Mouse (Mus musculus) heart, embryonic 12.5 days (tissue): ENCODE measurements around the gene Iqsec1. TPM values are rescaled to one million over a fixed set of nuclear protein-coding genes. Genes with fewer than 3 reads are reported as not detected.

Source experiments
- ATAC-seq: fragments of 200-750 bp; cut with Nextera tagmentation; 2 replicates; pipeline ENCODE4 v1.8.0; 2017; ENCODE audit warnings: moderate TSS enrichment, moderate library complexity; ENCODE audit not compliant: insufficient number of reproducible peaks, low FRiP score
- H3K27ac ChIP-seq: fragments of 300-500 bp; sonication (generic); 2 replicates; pipeline ENCODE4 v1.5.1; 2016; ENCODE audit warnings: mild to moderate bottlenecking, moderate library complexity; ENCODE audit not compliant: poor library complexity, severe bottlenecking
- H3K27me3 ChIP-seq: fragments of 300-500 bp; sonication (generic); replicated peaks from 2 replicates; pipeline ENCODE4 v1.6.1; 2016; ENCODE audit warnings: mild to moderate bottlenecking, moderate library complexity
- H3K36me3 ChIP-seq: fragments of 300-500 bp; sonication (generic); 2 replicates; pipeline ENCODE4 v1.6.1; 2016; ENCODE audit warnings: mild to moderate bottlenecking, moderate library complexity
- H3K4me1 ChIP-seq: fragments of 300-500 bp; sonication (generic); replicated peaks from 2 replicates; pipeline ENCODE4 v1.6.1; 2016; ENCODE audit warnings: mild to moderate bottlenecking
- H3K4me2 ChIP-seq: fragments of 300-500 bp; sonication (generic); 2 replicates; pipeline ENCODE4 v1.6.1; 2016; ENCODE audit warnings: mild to moderate bottlenecking, moderate library complexity
- H3K4me3 ChIP-seq: fragments of 300-500 bp; sonication (generic); 2 replicates; pipeline ENCODE4 v1.5.1; 2016; ENCODE audit warnings: mild to moderate bottlenecking
- H3K9ac ChIP-seq: fragments of 300-500 bp; sonication (generic); 2 replicates; pipeline ENCODE4 v1.6.1; 2016; ENCODE audit warnings: mild to moderate bottlenecking, moderate library complexity
- H3K9me3 ChIP-seq: fragments of 300-500 bp; sonication (generic); replicated peaks from 2 replicates; pipeline ENCODE4 v1.6.1; 2016; ENCODE audit warnings: mild to moderate bottlenecking, moderate library complexity
- whole genome bisulfite sequencing: fragments of 180-500 bp; shearing (Covaris S2); methylation state at CpG from one replicate; pipeline ENCODE4 v1.1.7; 2016; 5-methylcytosine and 5-hydroxymethylcytosine counted together
- polyA plus RNA-seq: library from polyadenylated mRNA; unstranded; fragments of >200 nt; fragmentation: Nextera tagmentation; extraction: Ambion mirVana; gene quantifications from 2 replicates; pipeline ENCODE4 v1.2.1, GENCODE M21; 2016

Iqsec1 gene
- 18.7 and 20.8 TPM in 2 replicates for polyA plus RNA-seq

GRCm38 (mm10) chr6:90988648-90989317 is at the start of gene Iqsec1:
TSS of gene Iqsec1 (minus strand) at chr6:90988685.
- Histone ChIP-seq H3K27ac (peak within 1 kb of the TSS; percentile 86), H3K9ac (peak within 1 kb of the TSS; percentile 90), H3K4me1 (peaks cover 33% of the 10 kb centered on the region), H3K4me3 (peak within 1 kb of the TSS; percentile 84), H3K4me2 (peak within 1 kb of the TSS; percentile 88), H3K9me3 (peaks cover 8% of the 10 kb centered on the region; the same call in 1 of the 2 replicates), H3K27me3 (no peaks in the 10 kb centered on the region), H3K36me3 (no peaks in the 10 kb centered on the region)
- WGBS: 2% methylated on average over 36 of the region's 39 CpGs
- peak; percentile 96 for ATAC-seq

GRCm38 (mm10) chr6:91028256-91028655 is 39.8 kb upstream of the Iqsec1 start:
- WGBS: 87% methylated on average over 5 of the region's 5 CpGs
- Histone ChIP-seq H3K27me3 (0 out of 2 replicates have a peak, but pooled peaks cover 2% of the 10 kb centered on the region), H3K4me2 (no peak overlapping the region), H3K4me3 (no peak overlapping the region), H3K36me3 (peaks cover 7% of the 10 kb centered on the region; the same call in 1 of the 2 replicates), H3K27ac (no peak overlapping the region), H3K9ac (no peak overlapping the region), H3K4me1 (peaks cover 4% of the 10 kb centered on the region), H3K9me3 (no peaks in the 10 kb centered on the region)
- ATAC-seq: no peak

- Histone ChIP-seq H3K27ac (no peak overlapping the region), H3K4me3 (no peak overlapping the region), H3K36me3 (0 out of 2 replicates have a peak, but pooled peaks cover 3% of the 10 kb centered on the region), H3K4me1 (no peaks in the 10 kb centered on the region), H3K9ac (no peak overlapping the region), H3K4me2 (no peak overlapping the region), H3K9me3 (no peaks in the 10 kb centered on the region), H3K27me3 (0 out of 2 replicates have a peak, but pooled peaks cover 2% of the 10 kb centered on the region)
- no peak for ATAC-seq
- WGBS: 78% methylated on average over 7 of the region's 7 CpGs
These were observed 32.3 kb upstream of the Iqsec1 start for GRCm38 (mm10) chr6:91020810-91021209.

- ATAC-seq: no peak
- Histone ChIP-seq H3K36me3 (0 out of 2 replicates have a peak, but pooled peaks cover 3% of the 10 kb centered on the region), H3K9ac (no peak overlapping the region), H3K27me3 (no peaks in the 10 kb centered on the region), H3K9me3 (no peaks in the 10 kb centered on the region), H3K4me3 (no peak overlapping the region), H3K27ac (no peak overlapping the region), H3K4me1 (peaks cover 19% of the 10 kb centered on the region), H3K4me2 (no peak overlapping the region)
- 84% methylated on average over 7 of the region's 7 CpGs for whole genome bisulfite sequencing
These were observed 28.2 kb upstream of the Iqsec1 start for GRCm38 (mm10) chr6:91016600-91017230.

- 68% methylated on average over 9 of the region's 9 CpGs for WGBS
- H3K27me3 ChIP-seq: no peaks in the 10 kb centered on the region
- peaks cover 24% of the 10 kb centered on the region for H3K4me1 ChIP-seq
- no peaks in the 10 kb centered on the region for H3K36me3 ChIP-seq
- no peak overlapping the region for H3K4me2 ChIP-seq
- no peak overlapping the region for H3K4me3 ChIP-seq
- no peak for ATAC-seq
- H3K27ac ChIP-seq: no peak overlapping the region
- no peak overlapping the region for H3K9ac ChIP-seq
- no peaks in the 10 kb centered on the region for H3K9me3 ChIP-seq
These were observed 25.9 kb upstream of the Iqsec1 start for GRCm38 (mm10) chr6:91014198-91014958.

- Histone ChIP-seq H3K9ac (no peak overlapping the region), H3K4me1 (peaks cover 24% of the 10 kb centered on the region), H3K36me3 (no peaks in the 10 kb centered on the region), H3K4me2 (no peak overlapping the region), H3K27ac (no peak overlapping the region), H3K27me3 (no peaks in the 10 kb centered on the region), H3K4me3 (no peak overlapping the region), H3K9me3 (no peaks in the 10 kb centered on the region)
- 65% methylated on average over 3 of the region's 3 CpGs for WGBS
- ATAC-seq: no peak
These were observed 24.0 kb upstream of the Iqsec1 start for GRCm38 (mm10) chr6:91012458-91012857.

- Histone ChIP-seq H3K4me3 (no peak overlapping the region), H3K9ac (no peak overlapping the region), H3K4me2 (no peak overlapping the region), H3K27ac (no peak overlapping the region), H3K9me3 (no peaks in the 10 kb centered on the region), H3K4me1 (peaks cover 24% of the 10 kb centered on the region), H3K27me3 (no peaks in the 10 kb centered on the region), H3K36me3 (no peaks in the 10 kb centered on the region)
- no peak for ATAC-seq
- WGBS: 31% methylated on average over 4 of the region's 4 CpGs
These were observed 23.1 kb upstream of the Iqsec1 start for GRCm38 (mm10) chr6:91011568-91011967.

GRCm38 (mm10) chr6:91008284-91008830 is 19.9 kb upstream of the Iqsec1 start:
- Histone ChIP-seq H3K9ac (no peak overlapping the region), H3K27me3 (no peaks in the 10 kb centered on the region), H3K27ac (no peak overlapping the region), H3K36me3 (no peaks in the 10 kb centered on the region), H3K4me1 (peaks cover 23% of the 10 kb centered on the region), H3K9me3 (no peaks in the 10 kb centered on the region), H3K4me3 (no peak overlapping the region), H3K4me2 (no peak overlapping the region)
- WGBS: 83% methylated on average over 3 of the region's 3 CpGs
- no peak for ATAC-seq

GRCm38 (mm10) chr6:91007207-91007606 is 18.7 kb upstream of the Iqsec1 start:
- ATAC-seq: no peak
- Histone ChIP-seq H3K4me3 (no peak overlapping the region), H3K4me1 (peaks cover 16% of the 10 kb centered on the region), H3K9ac (no peak overlapping the region), H3K9me3 (no peaks in the 10 kb centered on the region), H3K27me3 (no peaks in the 10 kb centered on the region), H3K36me3 (no peaks in the 10 kb centered on the region), H3K27ac (no peak overlapping the region), H3K4me2 (no peak overlapping the region)
- 60% methylated on average over 2 of the region's 2 CpGs for WGBS

GRCm38 (mm10) chr6:91004157-91004556 is 15.7 kb upstream of the Iqsec1 start:
- no peaks in the 10 kb centered on the region for H3K36me3 ChIP-seq
- no peak overlapping the region for H3K27ac ChIP-seq
- peaks cover 2% of the 10 kb centered on the region; the same call in 1 of the 2 replicates for H3K27me3 ChIP-seq
- H3K9ac ChIP-seq: no peak overlapping the region
- no peak overlapping the region for H3K4me3 ChIP-seq
- no peak for ATAC-seq
- no peak overlapping the region for H3K4me2 ChIP-seq
- no peaks in the 10 kb centered on the region for H3K9me3 ChIP-seq
- peaks cover 33% of the 10 kb centered on the region for H3K4me1 ChIP-seq
- whole genome bisulfite sequencing: 88% methylated on average over 2 of the region's 2 CpGs
